Mouse (Mus musculus): ENCODE measurements around the gene Zfp408.
"Not testable (repeated sequence)": the region's sequence is repeated elsewhere in the genome, so short reads cannot be mapped to it uniquely, and the experiment has no call there.

Zfp408 gene

GRCm38 (mm10) chr2:91609370-91609769 is 40.2 kb downstream of the Zfp408 start:
- DNase-seq (ENCODE audit: low spot score in 2 of 2), result not testable (repeated sequence)

DNA sequence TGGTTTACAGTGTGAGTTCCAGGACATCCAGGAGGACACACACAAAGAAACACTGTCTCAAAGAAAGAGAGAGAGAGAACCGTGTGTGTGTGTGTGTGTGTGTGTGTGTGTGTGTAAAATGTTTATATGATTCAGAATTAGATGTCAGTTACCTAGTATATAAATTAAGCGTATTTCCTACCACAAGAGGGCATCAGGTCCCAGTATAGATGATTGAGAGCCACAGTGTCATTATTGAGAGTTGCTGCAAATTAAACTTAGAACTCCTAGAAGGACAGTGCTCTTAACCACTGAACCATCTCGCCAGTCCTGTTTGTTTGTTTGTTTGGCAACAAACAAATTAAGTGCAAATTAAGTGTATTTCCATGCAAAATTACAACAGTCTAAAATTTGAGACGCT is 47.2 kb downstream of the Zfp408 start:
- DNase-seq (ENCODE audit: low spot score in 2 of 2), result no peak

- no peak for DNase-seq (ENCODE audit: low spot score in 2 of 2)
Observed at GRCm38 (mm10) chr2:91600475-91600874, 49.1 kb downstream of the Zfp408 start.
